Mouse (Mus musculus): ENCODE measurements at regions not wholly inside any gene's neighbourhood (a gene's known extent, or its start where the extent isn't known, plus 50 kb on each side); places are given as distances from the start of the nearest gene placed in this dataset.
A peak's percentile ranks its signal among the peaks of the same experiment; 100 is the strongest.

- TF ChIP-seq CTCF (IDR thresholded peaks at IDR 0.05), result no peak
- TF ChIP-seq EP300 (IDR thresholded peaks at IDR 0.05; ENCODE audit: insufficient read depth, low read depth, low read length), result no peak
- TF ChIP-seq POLR2A (IDR thresholded peaks at IDR 0.05; ENCODE audit: insufficient read depth, low read depth, low read length), result no peak
- no peaks in the 10 kb centered on the region for H3K79me2 ChIP-seq (replicated peaks; ENCODE audit: control insufficient read depth, insufficient read depth, low read length)
- H3K4me3 ChIP-seq, result no peak overlapping the region
- WGBS, result 84% methylated on average over 2 of the region's 2 CpGs
- H3K27me3 ChIP-seq (ENCODE audit: control insufficient read depth, insufficient read depth, low read length), result no peaks in the 10 kb centered on the region
- H3K9ac ChIP-seq (ENCODE audit: low read depth, low read length), result no peak overlapping the region
- H3K36me3 ChIP-seq (ENCODE audit: control insufficient read depth, insufficient read depth, low read length), result no peaks in the 10 kb centered on the region
- no peaks in the 10 kb centered on the region for H3K4me1 ChIP-seq (ENCODE audit: control insufficient read depth, insufficient read depth, low read length)
- DNase-seq, result no peak
- intact Hi-C loops (cut with DNase I), result no loop called here
- no peak overlapping the region for H3K27ac ChIP-seq
These were observed 167.8 kb upstream of the H2al1a start for GRCm38 (mm10) chrX:11131253-11131652.

GRCm38 (mm10) chrX:11139971-11140421 lies 159.1 kb upstream of the H2al1a start:
- WGBS, result 27% methylated on average over 8 of the region's 8 CpGs
- Histone ChIP-seq H3K4me1 (ENCODE audit: control insufficient read depth, insufficient read depth, low read length) (peaks cover 6% of the 10 kb centered on the region), H3K36me3 (ENCODE audit: control insufficient read depth, insufficient read depth, low read length) (no peaks in the 10 kb centered on the region), H3K4me3 (no peak overlapping the region), H3K79me2 (replicated peaks; ENCODE audit: control insufficient read depth, insufficient read depth, low read length) (no peaks in the 10 kb centered on the region), H3K27me3 (ENCODE audit: control insufficient read depth, insufficient read depth, low read length) (no peaks in the 10 kb centered on the region), H3K9ac (ENCODE audit: low read depth, low read length) (no peak overlapping the region), H3K27ac (no peak overlapping the region)
- TF ChIP-seq CTCF (IDR thresholded peaks at IDR 0.05), result no peak
- no peak for TF ChIP-seq EP300 (IDR thresholded peaks at IDR 0.05; ENCODE audit: insufficient read depth, low read depth, low read length)
- TF ChIP-seq POLR2A (IDR thresholded peaks at IDR 0.05; ENCODE audit: insufficient read depth, low read depth, low read length), result no peak
- intact Hi-C loops (cut with DNase I), result loop anchor here (10.0 kb wide), 1 partner anchor 485 kb away; no protein-coding TSS in a partner anchor
- peak; percentile 59 to 63 for DNase-seq

GRCm38 (mm10) chrX:11141294-11141693 lies 157.8 kb upstream of the H2al1a start:
- peak; percentile 58 for TF ChIP-seq CTCF (IDR thresholded peaks at IDR 0.05)
- no peak for TF ChIP-seq EP300 (IDR thresholded peaks at IDR 0.05; ENCODE audit: insufficient read depth, low read depth, low read length)
- H3K79me2 ChIP-seq (replicated peaks; ENCODE audit: control insufficient read depth, insufficient read depth, low read length), result no peaks in the 10 kb centered on the region
- intact Hi-C loops (cut with DNase I), result loop anchor here (10.0 kb wide), 1 partner anchor 486 kb away; no protein-coding TSS in a partner anchor
- H3K9ac ChIP-seq (ENCODE audit: low read depth, low read length), result no peak overlapping the region
- DNase-seq, result no peak
- H3K27me3 ChIP-seq (ENCODE audit: control insufficient read depth, insufficient read depth, low read length), result no peaks in the 10 kb centered on the region
- H3K4me1 ChIP-seq (ENCODE audit: control insufficient read depth, insufficient read depth, low read length), result peaks cover 6% of the 10 kb centered on the region
- H3K36me3 ChIP-seq (ENCODE audit: control insufficient read depth, insufficient read depth, low read length), result no peaks in the 10 kb centered on the region
- no peak overlapping the region for H3K4me3 ChIP-seq
- 94% methylated on average over 1 of the region's 1 CpGs for WGBS
- H3K27ac ChIP-seq, result no peak overlapping the region

- 73% methylated on average over 2 of the region's 2 CpGs for WGBS
- intact Hi-C loops (cut with DNase I), result no loop called here
These were observed 140.6 kb upstream of the H2al1a start for GRCm38 (mm10) chrX:11158416-11158815.

GRCm38 (mm10) chrX:11170416-11170815 lies 128.6 kb upstream of the H2al1a start:
- intact Hi-C loops (cut with DNase I), result no loop called here
- Histone ChIP-seq H3K27me3 (ENCODE audit: control insufficient read depth, insufficient read depth, low read length) (no peaks in the 10 kb centered on the region), H3K4me1 (ENCODE audit: control insufficient read depth, insufficient read depth, low read length) (no peaks in the 10 kb centered on the region), H3K36me3 (ENCODE audit: control insufficient read depth, insufficient read depth, low read length) (no peaks in the 10 kb centered on the region), H3K79me2 (replicated peaks; ENCODE audit: control insufficient read depth, insufficient read depth, low read length) (no peaks in the 10 kb centered on the region), H3K27ac (no peak overlapping the region), H3K4me3 (no peak overlapping the region), H3K9ac (ENCODE audit: low read depth, low read length) (no peak overlapping the region)
- 57% methylated on average over 3 of the region's 3 CpGs for WGBS
- TF ChIP-seq CTCF (IDR thresholded peaks at IDR 0.05), result no peak
- TF ChIP-seq POLR2A (IDR thresholded peaks at IDR 0.05; ENCODE audit: insufficient read depth, low read depth, low read length), result no peak
- no peak for TF ChIP-seq EP300 (IDR thresholded peaks at IDR 0.05; ENCODE audit: insufficient read depth, low read depth, low read length)
- DNase-seq, result peak in 1 of 2 experiments; percentile 44

More at GRCm38 (mm10) chrX:11158416-11158815, 140.6 kb upstream of the H2al1a start:
- Histone ChIP-seq H3K4me1 (ENCODE audit: control insufficient read depth, insufficient read depth, low read length) (no peaks in the 10 kb centered on the region), H3K9ac (ENCODE audit: low read depth, low read length) (no peak overlapping the region), H3K4me3 (no peak overlapping the region), H3K27me3 (ENCODE audit: control insufficient read depth, insufficient read depth, low read length) (no peaks in the 10 kb centered on the region), H3K27ac (no peak overlapping the region), H3K79me2 (replicated peaks; ENCODE audit: control insufficient read depth, insufficient read depth, low read length) (no peaks in the 10 kb centered on the region), H3K36me3 (ENCODE audit: control insufficient read depth, insufficient read depth, low read length) (no peaks in the 10 kb centered on the region)
- TF ChIP-seq POLR2A (IDR thresholded peaks at IDR 0.05; ENCODE audit: insufficient read depth, low read depth, low read length) (no peak), EP300 (IDR thresholded peaks at IDR 0.05; ENCODE audit: insufficient read depth, low read depth, low read length) (no peak), CTCF (IDR thresholded peaks at IDR 0.05) (no peak)
- no peak for DNase-seq

GRCm38 (mm10) chrX:11180194-11180816 lies 118.8 kb upstream of the H2al1a start:
- Histone ChIP-seq H3K27ac (no peak overlapping the region), H3K27me3 (ENCODE audit: control insufficient read depth, insufficient read depth, low read length) (no peaks in the 10 kb centered on the region), H3K79me2 (replicated peaks; ENCODE audit: control insufficient read depth, insufficient read depth, low read length) (no peaks in the 10 kb centered on the region), H3K36me3 (ENCODE audit: control insufficient read depth, insufficient read depth, low read length) (no peaks in the 10 kb centered on the region), H3K4me1 (ENCODE audit: control insufficient read depth, insufficient read depth, low read length) (peaks cover 2% of the 10 kb centered on the region; the same call in 1 of the 2 replicates), H3K9ac (ENCODE audit: low read depth, low read length) (no peak overlapping the region), H3K4me3 (no peak overlapping the region)
- DNase-seq, result no peak
- intact Hi-C loops (cut with DNase I), result no loop called here
- TF ChIP-seq CTCF (IDR thresholded peaks at IDR 0.05) (no peak), EP300 (IDR thresholded peaks at IDR 0.05; ENCODE audit: insufficient read depth, low read depth, low read length) (no peak), POLR2A (IDR thresholded peaks at IDR 0.05; ENCODE audit: insufficient read depth, low read depth, low read length) (no peak)
- 41% methylated on average over 7 of the region's 7 CpGs for WGBS

Measured in heart, adult 2 months (tissue).